Comparison of ENCODE assay signal across 26 mouse cellular contexts in genomic region chr11:38034526-38035286, GRCm38 (mm10).
"Had no signal": no experiment of that assay in that cellular context is flagged by ENCODE, and none has a peak within 500 bp of the region (broad histone marks: within the 10 kb centered on the region; RNA-seq: fewer than 3 reads in every experiment).

No protein-coding gene starts in this region.

- H3K27ac ChIP-seq: gastrocnemius, adult 2 months; heart, embryonic 10.5 days; hindbrain, embryonic 10.5 days; hindbrain, embryonic 12.5 days; hindbrain, embryonic 14.5 days; intestine, embryonic 15.5 days; layer of hippocampus, adult 2 months; left cerebral cortex, adult 2 months; limb, embryonic 10.5 days; limb, embryonic 12.5 days had no signal

- H3K4me3 ChIP-seq: gastrocnemius, adult 2 months; heart, embryonic 10.5 days; heart, embryonic 12.5 days; hindbrain, embryonic 10.5 days; hindbrain, embryonic 12.5 days; intestine, embryonic 15.5 days; layer of hippocampus, adult 2 months; left cerebral cortex, adult 2 months; limb, embryonic 10.5 days; limb, embryonic 12.5 days had no signal

- ATAC-seq: hindbrain, embryonic 16.5 days; inflammation-experienced regulatory T-cells, adult 6 months; intestine, embryonic 15.5 days; intestine, postnatal 0 days had no signal

- H3K9me3 ChIP-seq: heart, embryonic 10.5 days; heart, embryonic 12.5 days; hindbrain, embryonic 10.5 days; hindbrain, embryonic 12.5 days; intestine, embryonic 15.5 days; limb, embryonic 10.5 days; limb, embryonic 12.5 days had no signal

- H3K9ac ChIP-seq: heart, embryonic 12.5 days; hindbrain, embryonic 12.5 days; hindbrain, embryonic 14.5 days; intestine, embryonic 15.5 days; limb, embryonic 12.5 days had no signal

- DNase-seq: gastrocnemius, adult 2 months; gastrocnemius, postnatal 10 days; gastrocnemius, postnatal 25 days; heart, adult 18-20 months; heart, postnatal 10 days; heart, postnatal 4 days; kidney, adult 18-20 months; kidney, adult 8-10 months; kidney, postnatal 10 days; kidney, postnatal 25 days; kidney, postnatal 4 days; liver had no signal

- H3K36me3 ChIP-seq: heart, embryonic 10.5 days; heart, embryonic 12.5 days; hindbrain, embryonic 10.5 days; hindbrain, embryonic 12.5 days; intestine, embryonic 15.5 days; limb, embryonic 10.5 days; limb, embryonic 12.5 days had no signal

- H3K4me2 ChIP-seq: heart, embryonic 12.5 days; hindbrain, embryonic 12.5 days; hindbrain, embryonic 14.5 days; intestine, embryonic 15.5 days; limb, embryonic 12.5 days; liver, embryonic 11.5 days had no signal

- H3K4me1 ChIP-seq: heart, embryonic 10.5 days; heart, embryonic 12.5 days; hindbrain, embryonic 10.5 days; hindbrain, embryonic 12.5 days; intestine, embryonic 15.5 days; limb, embryonic 10.5 days; limb, embryonic 12.5 days had no signal

- H3K27me3 ChIP-seq: heart, embryonic 12.5 days; hindbrain, embryonic 12.5 days; intestine, embryonic 15.5 days; limb, embryonic 12.5 days had no signal
